Mouse (Mus musculus) lung, adult 2 months (tissue): Measurements from ENCODE around the gene Gm29133. TPM values are rescaled to one million over a fixed set of nuclear protein-coding genes. Genes with fewer than 3 reads are reported as not detected.

Experiments
- DNase-seq: peaks from one replicate; pipeline ENCODE4 v3.0.0; 2022
- H3K4me1 ChIP-seq: fragments of 200-500 bp; 2 replicates; pipeline ENCODE4 v1.6.1; 2011; ENCODE audit warnings: low read length; ENCODE audit not compliant: control insufficient read depth, insufficient read depth
- H3K4me3 ChIP-seq: fragments of 200-500 bp; replicated peaks from 2 replicates; pipeline ENCODE3; 2011; ENCODE audit warnings: low read depth, mild to moderate bottlenecking, control low read depth, low read length; ENCODE audit errors: extremely low read depth
- CTCF ChIP-seq: fragments of 200-500 bp; IDR thresholded peaks from 2 replicates; pipeline ENCODE4 v1.5.1; 2011; ENCODE audit warnings: mild to moderate bottlenecking, low read length, control low read depth; ENCODE audit not compliant: insufficient read depth
- POLR2A ChIP-seq: fragments of 200-500 bp; IDR thresholded peaks from 2 replicates; pipeline ENCODE4 v1.6.1; 2011; ENCODE audit warnings: low read depth, mild to moderate bottlenecking, control low read depth, low read length, borderline replicate concordance; ENCODE audit errors: extremely low read depth
- WGBS: fragments of 180-500 bp; shearing (Covaris S2); methylation state at CpG from one replicate; pipeline ENCODE4 v1.1.7; 2018; 5-methylcytosine and 5-hydroxymethylcytosine counted together
- polyA plus RNA-seq: library from polyadenylated mRNA; depleted of rRNA; stranded (reverse); fragments of >200 nt; gene quantifications from 2 replicates; pipeline ENCODE4 v1.2.3, GENCODE M21; 2012; rRNA removed

The Gm29133 gene
- polyA plus RNA-seq, 1 experiment, result not detected

- Histone ChIP-seq H3K4me3 (no peak overlapping the region), H3K4me1 (no peaks in the 10 kb centered on the region)
- DNase-seq, result no peak
- TF ChIP-seq CTCF (no peak), POLR2A (no peak)
- 57% methylated on average over 2 of the region's 2 CpGs for WGBS
Measured at GRCm38 (mm10) chr3:75763351-75763750, 15.4 kb downstream of the Gm29133 start.

- no peak overlapping the region for H3K4me3 ChIP-seq
- H3K4me1 ChIP-seq, result no peaks in the 10 kb centered on the region
- WGBS, result 71% methylated on average over 2 of the region's 2 CpGs
- TF ChIP-seq CTCF, result no peak
- no peak for TF ChIP-seq POLR2A
- no peak for DNase-seq
Measured at GRCm38 (mm10) chr3:75774253-75774652, 26.3 kb downstream of the Gm29133 start.

- no peak for TF ChIP-seq POLR2A
- no peak for TF ChIP-seq CTCF
- H3K4me1 ChIP-seq, result no peaks in the 10 kb centered on the region
Measured at GRCm38 (mm10) chr3:75808001-75808400, 60.0 kb downstream of the Gm29133 start.

GRCm38 (mm10) chr3:75823934-75824333, 75.9 kb downstream of the Gm29133 start:
- Histone ChIP-seq H3K4me3 (no peak overlapping the region), H3K4me1 (no peaks in the 10 kb centered on the region)
- no peak for TF ChIP-seq CTCF
- no peak for TF ChIP-seq POLR2A
- 68% methylated on average over 1 of the region's 1 CpGs for WGBS
- DNase-seq, result no peak

More at GRCm38 (mm10) chr3:75808001-75808400, 60.0 kb downstream of the Gm29133 start:
- no peak for DNase-seq
- no peak overlapping the region for H3K4me3 ChIP-seq

GRCm38 (mm10) chr3:75824458-75824857, 76.5 kb downstream of the Gm29133 start:
- H3K4me1 ChIP-seq, result no peaks in the 10 kb centered on the region
- no peak overlapping the region for H3K4me3 ChIP-seq
- no peak for TF ChIP-seq POLR2A
- 47% methylated on average over 1 of the region's 1 CpGs for WGBS
- no peak for DNase-seq

GRCm38 (mm10) chr3:75834827-75835226, 86.8 kb downstream of the Gm29133 start:
- no peak for TF ChIP-seq POLR2A
- no peak for TF ChIP-seq CTCF
- no peak overlapping the region for H3K4me3 ChIP-seq
- no peak for DNase-seq
- WGBS, result 67% methylated on average over 2 of the region's 2 CpGs
- H3K4me1 ChIP-seq, result no peaks in the 10 kb centered on the region

- TF ChIP-seq POLR2A, result no peak
- no peak for TF ChIP-seq CTCF
- no peak for DNase-seq
- WGBS, result 54% methylated on average over 5 of the region's 5 CpGs
- H3K4me1 ChIP-seq, result no peaks in the 10 kb centered on the region
- H3K4me3 ChIP-seq, result no peak overlapping the region
Measured at GRCm38 (mm10) chr3:75835286-75835967, 87.4 kb downstream of the Gm29133 start.

Other genes with a start within 250 kb of the Gm29133 start
- 2.4 and 7.4 TPM in 2 replicates for gene Pdcd10, start 191.3 kb upstream of the Gm29133 start, polyA plus RNA-seq
- 0.07 and 0.19 TPM in 2 replicates for gene Serpini1, start 190.7 kb upstream of the Gm29133 start, polyA plus RNA-seq
- gene Golim4, start 208.8 kb downstream of the Gm29133 start, polyA plus RNA-seq, result 35.2 and 40.3 TPM in 2 replicates